Mouse (Mus musculus) embryonic facial prominence, embryonic 10.5 days (tissue): ENCODE data around the gene Tmem190. TPM values are rescaled to one million over a fixed set of nuclear protein-coding genes. Genes with fewer than 3 reads are reported as not detected.

Experiments used
- DNase-seq: peaks from one replicate; pipeline ENCODE4 v3.0.0-alpha.2; 2017; ENCODE audit warnings: low spot score
- H3K27ac ChIP-seq: fragments of 300-500 bp; sonication (generic); replicated peaks from 2 replicates; pipeline ENCODE4 v1.5.1; 2016; ENCODE audit warnings: mild to moderate bottlenecking
- H3K27me3 ChIP-seq: fragments of 300-500 bp; sonication (generic); replicated peaks from 2 replicates; pipeline ENCODE4 v1.6.1; 2016; ENCODE audit warnings: low read depth, mild to moderate bottlenecking; ENCODE audit not compliant: poor library complexity, severe bottlenecking
- H3K36me3 ChIP-seq: fragments of 300-500 bp; sonication (generic); replicated peaks from 2 replicates; pipeline ENCODE4 v1.6.1; 2016; ENCODE audit warnings: mild to moderate bottlenecking, moderate library complexity
- H3K4me1 ChIP-seq: fragments of 300-500 bp; sonication (generic); 2 replicates; pipeline ENCODE4 v1.6.1; 2016
- H3K4me3 ChIP-seq: fragments of 300-500 bp; sonication (generic); 2 replicates; pipeline ENCODE4 v1.5.1; 2016; ENCODE audit warnings: mild to moderate bottlenecking, moderate library complexity
- H3K9me3 ChIP-seq: fragments of 300-500 bp; sonication (generic); 2 replicates; pipeline ENCODE4 v1.6.1; 2016; ENCODE audit warnings: mild to moderate bottlenecking
- WGBS: fragments of 180-500 bp; shearing (Covaris S2); methylation state at CpG from one replicate; pipeline ENCODE4 v1.1.7; 2016; 5-methylcytosine and 5-hydroxymethylcytosine counted together
- polyA plus RNA-seq: library from polyadenylated mRNA; unstranded; fragments of >200 nt; fragmentation: Nextera tagmentation; extraction: Ambion mirVana; gene quantifications from 2 replicates; pipeline ENCODE4 v1.2.1, GENCODE M21; 2016

Tmem190 gene
- polyA plus RNA-seq, 1 experiment from 2014 or later: not detected

- WGBS: 82% methylated on average over 4 of the region's 4 CpGs
- Histone ChIP-seq H3K36me3 (peaks cover 44% of the 10 kb centered on the region), H3K9me3 (no peaks in the 10 kb centered on the region), H3K27ac (no peak overlapping the region; the same call in 1 of the 2 replicates), H3K27me3 (no peaks in the 10 kb centered on the region), H3K4me1 (peaks cover 29% of the 10 kb centered on the region), H3K4me3 (no peak overlapping the region)
- DNase-seq: no peak
Measured at GRCm38 (mm10) chr7:4748321-4748720, 34.4 kb upstream of the Tmem190 start.

GRCm38 (mm10) chr7:4749169-4749568 lies 33.6 kb upstream of the Tmem190 start:
- Histone ChIP-seq H3K4me3 (no peak overlapping the region), H3K27ac (no peak overlapping the region), H3K36me3 (peaks cover 36% of the 10 kb centered on the region), H3K9me3 (no peaks in the 10 kb centered on the region), H3K27me3 (peaks cover 7% of the 10 kb centered on the region), H3K4me1 (peaks cover 29% of the 10 kb centered on the region)
- no peak for DNase-seq
- 93% methylated on average over 2 of the region's 2 CpGs for WGBS

- H3K4me3 ChIP-seq: peak overlapping the region; percentile 59
- peaks cover 6% of the 10 kb centered on the region; the same call in 1 of the 2 replicates for H3K36me3 ChIP-seq
- DNase-seq: peak; percentile 87
- H3K27me3 ChIP-seq: peaks cover 12% of the 10 kb centered on the region
- peak overlapping the region; percentile 85 for H3K27ac ChIP-seq
- H3K9me3 ChIP-seq: peaks cover 3% of the 10 kb centered on the region; the same call in 1 of the 2 replicates
- peaks cover 21% of the 10 kb centered on the region for H3K4me1 ChIP-seq
- WGBS: 1% methylated on average over 30 of the region's 30 CpGs
Measured at GRCm38 (mm10) chr7:4751971-4752820, 30.5 kb upstream of the Tmem190 start.

DNA sequence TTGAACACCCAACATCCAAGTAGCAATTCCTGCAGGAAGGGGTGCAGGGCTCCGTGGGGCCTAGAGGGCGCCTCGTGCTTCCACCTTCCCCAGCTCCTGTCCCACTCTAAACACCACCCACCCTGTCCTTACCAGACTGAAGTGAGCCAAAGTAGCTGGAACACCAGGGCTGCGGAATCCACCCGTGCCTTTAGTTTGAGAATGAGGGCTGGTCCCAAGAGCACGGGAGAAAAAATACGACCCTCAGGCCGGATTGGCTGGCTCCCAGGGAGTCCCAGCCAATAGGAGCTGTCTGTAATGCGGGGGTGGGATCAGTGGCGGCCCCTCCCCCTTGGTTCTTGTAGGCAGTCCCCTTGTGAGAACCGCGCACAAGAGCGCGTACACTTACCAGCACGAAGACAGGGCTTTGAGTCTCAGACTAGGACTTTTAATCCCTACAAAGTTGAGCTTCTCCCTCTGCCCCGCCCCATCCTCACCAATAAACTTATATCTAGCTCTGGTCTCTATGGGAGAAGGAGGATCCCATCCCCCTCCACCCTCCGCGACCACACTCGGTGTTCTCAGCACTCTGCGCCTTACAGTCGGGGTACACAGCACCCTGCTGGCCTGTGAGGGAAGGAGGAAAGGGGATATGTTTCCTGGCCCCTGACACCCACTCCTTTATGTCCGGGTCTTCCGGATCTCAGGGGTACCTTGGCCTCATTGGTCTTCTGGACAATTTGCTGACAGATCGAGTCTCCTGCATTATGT lies 29.7 kb upstream of the Tmem190 start, which contains the start of gene Cox6b2:
Cox6b2 (minus strand) TSS at position 274 of the 750 bp plus-strand sequence.
- H3K4me1 ChIP-seq: peaks cover 21% of the 10 kb centered on the region
- 3% methylated on average over 24 of the region's 24 CpGs for WGBS
- peaks cover 12% of the 10 kb centered on the region for H3K27me3 ChIP-seq
- peaks cover 6% of the 10 kb centered on the region; the same call in 1 of the 2 replicates for H3K36me3 ChIP-seq
- peak; percentile 94 for DNase-seq
- peak within 1 kb of the TSS; percentile 85 for H3K27ac ChIP-seq
- peaks cover 3% of the 10 kb centered on the region; the same call in 1 of the 2 replicates for H3K9me3 ChIP-seq
- H3K4me3 ChIP-seq: peak within 1 kb of the TSS; percentile 59

GRCm38 (mm10) chr7:4759670-4760069 lies 23.1 kb upstream of the Tmem190 start:
- no peak for DNase-seq
- H3K4me1 ChIP-seq: peaks cover under 1% of the 10 kb centered on the region

GRCm38 (mm10) chr7:4764946-4765710 lies 17.6 kb upstream of the Tmem190 start:
- Histone ChIP-seq H3K4me1 (peaks cover 14% of the 10 kb centered on the region), H3K27me3 (no peaks in the 10 kb centered on the region), H3K27ac (no peak overlapping the region), H3K9me3 (no peaks in the 10 kb centered on the region), H3K36me3 (no peaks in the 10 kb centered on the region), H3K4me3 (no peak overlapping the region)
- WGBS: 6% methylated on average over 4 of the region's 4 CpGs
- no peak for DNase-seq

More at GRCm38 (mm10) chr7:4759670-4760069, 23.1 kb upstream of the Tmem190 start:
- Histone ChIP-seq H3K27me3 (no peaks in the 10 kb centered on the region; the same call in 1 of the 2 replicates), H3K4me3 (no peak overlapping the region), H3K27ac (no peak overlapping the region), H3K9me3 (peaks cover 3% of the 10 kb centered on the region; the same call in 1 of the 2 replicates), H3K36me3 (no peaks in the 10 kb centered on the region)
- WGBS: 57% methylated on average over 1 of the region's 1 CpGs

GRCm38 (mm10) chr7:4771202-4771601 lies 11.5 kb upstream of the Tmem190 start, which contains the start of gene Fam71e2:
Gene Fam71e2 (minus strand): TSS chr7:4771302.
- Histone ChIP-seq H3K4me1 (no peaks in the 10 kb centered on the region), H3K4me3 (no peak within 1 kb of the TSS)
- WGBS: 72% methylated on average over 5 of the region's 5 CpGs

GRCm38 (mm10) chr7:4776131-4776530 lies 6.6 kb upstream of the Tmem190 start:
- DNase-seq: no peak
- 56% methylated on average over 10 of the region's 10 CpGs for WGBS
- H3K27me3 ChIP-seq: peaks cover 65% of the 10 kb centered on the region

More at GRCm38 (mm10) chr7:4771202-4771601, 11.5 kb upstream of the Tmem190 start, which contains the start of gene Fam71e2:
- no peaks in the 10 kb centered on the region for H3K9me3 ChIP-seq
- peaks cover 20% of the 10 kb centered on the region for H3K27me3 ChIP-seq
- no peak within 1 kb of the TSS for H3K27ac ChIP-seq
- no peaks in the 10 kb centered on the region for H3K36me3 ChIP-seq
- DNase-seq: no peak

GRCm38 (mm10) chr7:4776861-4777830 lies 5.6 kb upstream of the Tmem190 start:
- H3K9me3 ChIP-seq: no peaks in the 10 kb centered on the region
- peak; percentile 92 for DNase-seq
- peak overlapping the region; percentile 54 for H3K27ac ChIP-seq
- H3K36me3 ChIP-seq: no peaks in the 10 kb centered on the region
- peak overlapping the region; percentile 49 for H3K4me3 ChIP-seq
- H3K4me1 ChIP-seq: peaks cover 37% of the 10 kb centered on the region
- 1% methylated on average over 51 of the region's 56 CpGs for WGBS
- H3K27me3 ChIP-seq: peaks cover 65% of the 10 kb centered on the region

More at GRCm38 (mm10) chr7:4776131-4776530, 6.6 kb upstream of the Tmem190 start:
- H3K9me3 ChIP-seq: no peaks in the 10 kb centered on the region
- H3K4me1 ChIP-seq: peaks cover 29% of the 10 kb centered on the region
- H3K27ac ChIP-seq: no peak overlapping the region
- H3K4me3 ChIP-seq: no peak overlapping the region
- H3K36me3 ChIP-seq: no peaks in the 10 kb centered on the region

- Histone ChIP-seq H3K4me3 (peak overlapping the region; percentile 49), H3K9me3 (no peaks in the 10 kb centered on the region), H3K36me3 (no peaks in the 10 kb centered on the region), H3K27ac (0 out of 2 replicates have a peak overlapping the region, but pooled peaks have one; percentile 54), H3K4me1 (peaks cover 37% of the 10 kb centered on the region), H3K27me3 (peaks cover 70% of the 10 kb centered on the region)
- WGBS: 3% methylated on average over 20 of the region's 20 CpGs
- no peak for DNase-seq
Measured at GRCm38 (mm10) chr7:4777851-4778637, 4.7 kb upstream of the Tmem190 start.
